Mouse (Mus musculus): ENCODE measurements around the gene 4930564D02Rik. TPM values are rescaled to one million over a fixed set of nuclear protein-coding genes. Genes with fewer than 3 reads are reported as not detected.

The 4930564D02Rik gene
- polyA plus RNA-seq, 1 experiment from 2014 or later: not detected

DNA sequence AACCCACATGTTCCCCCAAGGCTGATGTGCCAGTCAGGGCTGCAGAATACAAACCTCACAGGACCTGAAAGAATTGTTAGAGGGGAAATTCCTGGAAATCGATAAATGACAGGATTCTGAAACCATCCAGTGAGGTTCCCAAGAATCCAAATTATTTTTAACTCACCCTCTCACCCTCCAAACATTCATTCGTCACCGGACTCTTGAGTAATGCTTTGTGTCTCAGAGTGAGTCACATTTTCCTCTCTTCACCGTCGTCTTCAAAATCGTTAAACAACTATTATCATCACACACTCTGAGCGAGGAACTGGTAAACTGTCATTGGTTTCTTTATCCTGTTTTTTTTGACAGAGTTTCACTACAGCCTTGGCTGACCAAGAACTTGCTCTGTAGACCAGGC lies 6.7 kb upstream of the 4930564D02Rik start:
- no peaks in the 10 kb centered on the region for H3K9me3 ChIP-seq (ENCODE audit: control insufficient read depth, low read length)
- H3K4me1 ChIP-seq (ENCODE audit: control insufficient read depth in 2 of 2, insufficient read depth in 2 of 2, low read length in 2 of 2): peaks cover 9 to 23% of the 10 kb centered on the region in 2 experiments
- no peak overlapping the region for H3K27ac ChIP-seq (replicated peaks in 1 of 2; ENCODE audit: control insufficient read depth in 1 of 2, insufficient read depth in 1 of 2, low read depth in 2 of 2, low read length in 2 of 2)
- WGBS: 11% methylated on average over 7 of the region's 7 CpGs
- H3K4me3 ChIP-seq (ENCODE audit: control insufficient read depth in 1 of 2, insufficient read depth in 1 of 2, low read depth in 1 of 2, low read length in 2 of 2): no peak overlapping the region
- H3K27me3 ChIP-seq (ENCODE audit: control insufficient read depth, insufficient read depth, low read length): no peaks in the 10 kb centered on the region
- no peak overlapping the region for H3K9ac ChIP-seq (ENCODE audit: low read length)
- no peak overlapping the region for H3K4me2 ChIP-seq (ENCODE audit: low read length)
- no peaks in the 10 kb centered on the region for H3K36me3 ChIP-seq (ENCODE audit: control insufficient read depth, insufficient read depth, low read length)
- no peak for ATAC-seq (ENCODE audit: insufficient number of reproducible peaks, insufficient read depth, low FRiP score, low read depth)

DNA sequence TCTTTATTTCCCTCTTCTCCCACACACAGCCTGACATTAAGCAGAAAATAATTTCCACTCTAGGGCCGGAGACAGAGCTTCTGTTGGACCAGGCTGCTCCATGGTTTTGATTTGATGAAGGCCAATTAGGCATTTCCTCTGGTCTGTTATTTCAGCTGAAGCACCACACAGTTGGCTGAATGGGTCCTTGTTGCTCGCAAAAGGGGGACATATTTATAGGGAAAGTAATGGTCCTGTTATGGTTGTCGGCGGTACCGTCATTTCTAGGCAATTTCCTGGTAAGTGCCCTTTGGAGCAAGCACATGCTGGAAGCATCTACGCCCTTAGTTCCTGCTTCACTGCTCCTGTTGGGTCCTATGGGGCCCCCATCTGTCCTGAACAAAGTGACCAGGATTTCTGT lies 5.7 kb upstream of the 4930564D02Rik start:
- H3K9ac ChIP-seq (ENCODE audit: low read length): no peak overlapping the region
- H3K27ac ChIP-seq (replicated peaks in 1 of 2; ENCODE audit: control insufficient read depth in 1 of 2, insufficient read depth in 1 of 2, low read depth in 2 of 2, low read length in 2 of 2): no peak overlapping the region
- H3K4me3 ChIP-seq (ENCODE audit: control insufficient read depth in 1 of 2, insufficient read depth in 1 of 2, low read depth in 1 of 2, low read length in 2 of 2): no peak overlapping the region
- no peaks in the 10 kb centered on the region for H3K36me3 ChIP-seq (ENCODE audit: control insufficient read depth, insufficient read depth, low read length)
- 68% methylated on average over 6 of the region's 6 CpGs for WGBS
- H3K27me3 ChIP-seq (ENCODE audit: control insufficient read depth, insufficient read depth, low read length): no peaks in the 10 kb centered on the region
- H3K4me2 ChIP-seq (ENCODE audit: low read length): no peak overlapping the region
- ATAC-seq (ENCODE audit: insufficient number of reproducible peaks, insufficient read depth, low FRiP score, low read depth): no peak
- no peaks in the 10 kb centered on the region for H3K9me3 ChIP-seq (ENCODE audit: control insufficient read depth, low read length)
- peaks cover 2 to 12% of the 10 kb centered on the region in 2 experiments; a peak in 3 of 4 replicates for H3K4me1 ChIP-seq (ENCODE audit: control insufficient read depth in 2 of 2, insufficient read depth in 2 of 2, low read length in 2 of 2)

DNA sequence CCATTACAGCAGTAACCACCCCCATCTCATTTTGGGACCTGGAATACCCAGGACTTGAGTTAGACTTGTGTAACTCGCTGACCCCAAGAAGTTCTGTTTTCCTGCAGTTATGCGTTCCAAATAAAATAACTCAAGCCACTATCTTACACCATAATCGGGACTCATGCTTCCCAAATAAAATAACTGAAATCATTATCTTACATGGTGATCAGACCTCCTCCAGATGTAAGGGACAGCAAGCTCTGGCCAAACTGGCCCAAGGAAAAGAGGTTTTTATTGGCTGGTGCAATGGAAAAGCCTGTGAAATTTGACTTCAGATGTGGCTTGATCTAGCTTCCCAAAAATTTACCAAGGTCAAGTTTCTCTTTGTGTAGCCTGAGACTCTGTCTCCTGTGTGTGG lies 5.1 kb upstream of the 4930564D02Rik start:
- ATAC-seq (ENCODE audit: insufficient number of reproducible peaks, insufficient read depth, low FRiP score, low read depth): no peak

DNA sequence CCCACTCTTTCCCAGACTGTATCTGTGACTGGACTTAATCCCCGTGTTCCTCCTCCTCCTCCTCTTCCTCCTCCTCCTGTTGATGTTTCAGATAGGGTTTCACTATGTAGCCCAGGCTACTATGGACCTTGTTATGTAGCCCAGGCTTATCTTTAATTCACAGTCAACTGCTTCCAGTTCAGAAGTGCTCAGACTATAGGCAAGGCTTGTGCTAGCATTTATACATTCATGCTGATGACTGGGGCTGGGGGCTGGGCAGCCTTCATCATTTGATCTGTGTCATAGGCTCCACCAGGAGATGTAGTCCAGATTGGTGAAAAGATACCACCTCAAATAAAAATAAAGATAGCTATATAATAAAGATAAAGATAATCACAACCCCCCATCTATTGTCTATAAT lies 4.7 kb upstream of the 4930564D02Rik start:
- Histone ChIP-seq H3K4me1 (ENCODE audit: control insufficient read depth in 2 of 2, insufficient read depth in 2 of 2, low read length in 2 of 2) (peaks cover 2 to 12% of the 10 kb centered on the region in 2 experiments; a peak in 2 of 4 replicates), H3K4me2 (ENCODE audit: low read length) (no peak overlapping the region), H3K9ac (ENCODE audit: low read length) (no peak overlapping the region), H3K4me3 (ENCODE audit: control insufficient read depth in 1 of 2, insufficient read depth in 1 of 2, low read depth in 1 of 2, low read length in 2 of 2) (no peak overlapping the region), H3K9me3 (ENCODE audit: control insufficient read depth, low read length) (no peaks in the 10 kb centered on the region), H3K27ac (replicated peaks in 1 of 2; ENCODE audit: control insufficient read depth in 1 of 2, insufficient read depth in 1 of 2, low read depth in 2 of 2, low read length in 2 of 2) (no peak overlapping the region), H3K36me3 (ENCODE audit: control insufficient read depth, insufficient read depth, low read length) (no peaks in the 10 kb centered on the region), H3K27me3 (ENCODE audit: control insufficient read depth, insufficient read depth, low read length) (no peaks in the 10 kb centered on the region)
- ATAC-seq (ENCODE audit: insufficient number of reproducible peaks, insufficient read depth, low FRiP score, low read depth): no peak
- 62% methylated on average over 1 of the region's 1 CpGs for WGBS

More for the DNA sequence above, 5.1 kb upstream of the 4930564D02Rik start:
- no peak overlapping the region for H3K27ac ChIP-seq (replicated peaks in 1 of 2; ENCODE audit: control insufficient read depth in 1 of 2, insufficient read depth in 1 of 2, low read depth in 2 of 2, low read length in 2 of 2)
- H3K27me3 ChIP-seq (ENCODE audit: control insufficient read depth, insufficient read depth, low read length): no peaks in the 10 kb centered on the region
- peaks cover 2 to 12% of the 10 kb centered on the region in 2 experiments; a peak in 2 of 4 replicates for H3K4me1 ChIP-seq (ENCODE audit: control insufficient read depth in 2 of 2, insufficient read depth in 2 of 2, low read length in 2 of 2)
- H3K4me3 ChIP-seq (ENCODE audit: control insufficient read depth in 1 of 2, insufficient read depth in 1 of 2, low read depth in 1 of 2, low read length in 2 of 2): no peak overlapping the region
- H3K36me3 ChIP-seq (ENCODE audit: control insufficient read depth, insufficient read depth, low read length): no peaks in the 10 kb centered on the region
- no peak overlapping the region for H3K9ac ChIP-seq (ENCODE audit: low read length)
- 68% methylated on average over 3 of the region's 3 CpGs for WGBS
- H3K4me2 ChIP-seq (ENCODE audit: low read length): no peak overlapping the region
- no peaks in the 10 kb centered on the region for H3K9me3 ChIP-seq (ENCODE audit: control insufficient read depth, low read length)

DNA sequence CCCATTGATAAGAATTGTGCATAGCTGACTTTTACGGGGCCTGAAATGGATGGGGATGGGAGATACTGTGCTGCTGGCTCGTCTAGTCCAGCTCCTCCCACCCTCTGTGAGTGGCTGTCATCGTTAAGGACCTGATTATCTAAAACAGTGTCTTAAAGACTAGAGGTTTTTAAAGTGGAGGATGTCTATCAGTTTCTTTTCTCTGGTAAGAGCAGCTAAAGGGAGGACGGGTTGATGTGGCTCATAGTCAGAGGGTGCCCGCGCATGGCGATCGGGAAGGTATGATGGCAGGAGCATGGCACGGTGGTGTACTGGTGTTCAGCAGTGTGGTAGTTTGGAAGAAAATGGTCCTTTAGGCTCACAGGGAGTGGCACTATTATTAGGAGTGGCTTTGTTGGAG lies 4.0 kb upstream of the 4930564D02Rik start:
- Histone ChIP-seq H3K9ac (ENCODE audit: low read length) (no peak overlapping the region), H3K4me1 (ENCODE audit: control insufficient read depth in 2 of 2, insufficient read depth in 2 of 2, low read length in 2 of 2) (peaks cover 2 to 12% of the 10 kb centered on the region in 2 experiments; a peak in 2 of 4 replicates), H3K4me2 (ENCODE audit: low read length) (no peak overlapping the region), H3K36me3 (ENCODE audit: control insufficient read depth, insufficient read depth, low read length) (no peaks in the 10 kb centered on the region), H3K9me3 (ENCODE audit: control insufficient read depth, low read length) (no peaks in the 10 kb centered on the region), H3K27ac (replicated peaks in 1 of 2; ENCODE audit: control insufficient read depth in 1 of 2, insufficient read depth in 1 of 2, low read depth in 2 of 2, low read length in 2 of 2) (no peak overlapping the region), H3K27me3 (ENCODE audit: control insufficient read depth, insufficient read depth, low read length) (no peaks in the 10 kb centered on the region), H3K4me3 (ENCODE audit: control insufficient read depth in 1 of 2, insufficient read depth in 1 of 2, low read depth in 1 of 2, low read length in 2 of 2) (no peak overlapping the region)
- ATAC-seq (ENCODE audit: insufficient number of reproducible peaks, insufficient read depth, low FRiP score, low read depth): no peak
- 61% methylated on average over 9 of the region's 9 CpGs for WGBS

DNA sequence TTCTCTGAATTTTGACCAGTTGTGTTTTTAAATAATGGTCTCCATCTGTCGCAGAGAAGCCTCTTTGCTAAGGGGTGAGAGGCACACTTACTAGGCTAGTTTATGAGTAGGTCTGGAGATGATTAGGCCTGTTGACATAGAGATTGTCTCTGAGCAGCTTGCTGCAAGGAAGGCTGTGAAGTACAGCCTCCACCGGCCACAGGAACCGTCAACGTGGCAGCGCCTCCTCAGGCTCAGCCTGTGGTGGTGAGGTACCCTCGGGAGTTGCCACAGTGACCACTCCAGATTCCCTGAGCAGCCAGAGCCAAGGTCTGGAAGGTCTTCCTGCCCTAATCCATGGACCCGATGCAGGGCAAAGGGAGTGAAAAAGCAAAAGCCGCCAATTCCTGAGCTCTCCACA lies 3.9 kb downstream of the 4930564D02Rik start:
- Histone ChIP-seq H3K4me2 (ENCODE audit: low read length) (no peak overlapping the region), H3K27me3 (ENCODE audit: control insufficient read depth, insufficient read depth, low read length) (no peaks in the 10 kb centered on the region), H3K36me3 (ENCODE audit: control insufficient read depth, insufficient read depth, low read length) (no peaks in the 10 kb centered on the region), H3K9ac (ENCODE audit: low read length) (no peak overlapping the region), H3K9me3 (ENCODE audit: control insufficient read depth, low read length) (no peaks in the 10 kb centered on the region), H3K27ac (replicated peaks in 1 of 2; ENCODE audit: control insufficient read depth in 1 of 2, insufficient read depth in 1 of 2, low read depth in 2 of 2, low read length in 2 of 2) (no peak overlapping the region), H3K4me1 (ENCODE audit: control insufficient read depth in 2 of 2, insufficient read depth in 2 of 2, low read length in 2 of 2) (no peaks in the 10 kb centered on the region), H3K4me3 (ENCODE audit: control insufficient read depth in 1 of 2, insufficient read depth in 1 of 2, low read depth in 1 of 2, low read length in 2 of 2) (no peak overlapping the region)
- ATAC-seq (ENCODE audit: insufficient number of reproducible peaks, insufficient read depth, low FRiP score, low read depth): no peak
- 51% methylated on average over 8 of the region's 8 CpGs for WGBS

DNA sequence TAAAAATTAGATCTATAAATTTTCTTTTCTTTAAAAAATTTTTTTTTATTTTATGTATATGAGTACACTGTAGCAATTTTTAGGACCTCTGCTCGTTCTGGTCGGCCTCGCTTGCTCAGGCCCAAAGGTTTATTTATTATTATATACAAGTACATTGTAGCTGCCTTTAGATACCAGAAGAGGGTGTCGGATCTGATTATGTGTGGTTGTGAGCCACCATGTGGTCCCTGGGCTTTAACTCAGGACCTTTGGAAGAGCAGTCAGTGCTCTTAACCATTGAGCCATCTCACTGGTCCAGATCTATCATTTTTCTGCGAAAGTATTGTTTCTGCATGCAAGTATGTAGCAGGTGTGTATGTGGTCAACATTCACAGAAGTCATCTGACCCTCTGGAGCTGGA lies 4.6 kb downstream of the 4930564D02Rik start:
- H3K36me3 ChIP-seq (ENCODE audit: control insufficient read depth, insufficient read depth, low read length): no peaks in the 10 kb centered on the region
- 84% methylated on average over 5 of the region's 5 CpGs for WGBS
- no peaks in the 10 kb centered on the region for H3K27me3 ChIP-seq (ENCODE audit: control insufficient read depth, insufficient read depth, low read length)
- H3K27ac ChIP-seq (replicated peaks in 1 of 2; ENCODE audit: control insufficient read depth in 1 of 2, insufficient read depth in 1 of 2, low read depth in 2 of 2, low read length in 2 of 2): no peak overlapping the region
- H3K4me1 ChIP-seq (ENCODE audit: control insufficient read depth in 2 of 2, insufficient read depth in 2 of 2, low read length in 2 of 2): no peaks in the 10 kb centered on the region
- no peaks in the 10 kb centered on the region for H3K9me3 ChIP-seq (ENCODE audit: control insufficient read depth, low read length)
- H3K9ac ChIP-seq (ENCODE audit: low read length): no peak overlapping the region
- ATAC-seq (ENCODE audit: insufficient number of reproducible peaks, insufficient read depth, low FRiP score, low read depth): no peak
- no peak overlapping the region for H3K4me3 ChIP-seq (ENCODE audit: control insufficient read depth in 1 of 2, insufficient read depth in 1 of 2, low read depth in 1 of 2, low read length in 2 of 2)
- no peak overlapping the region for H3K4me2 ChIP-seq (ENCODE audit: low read length)

DNA sequence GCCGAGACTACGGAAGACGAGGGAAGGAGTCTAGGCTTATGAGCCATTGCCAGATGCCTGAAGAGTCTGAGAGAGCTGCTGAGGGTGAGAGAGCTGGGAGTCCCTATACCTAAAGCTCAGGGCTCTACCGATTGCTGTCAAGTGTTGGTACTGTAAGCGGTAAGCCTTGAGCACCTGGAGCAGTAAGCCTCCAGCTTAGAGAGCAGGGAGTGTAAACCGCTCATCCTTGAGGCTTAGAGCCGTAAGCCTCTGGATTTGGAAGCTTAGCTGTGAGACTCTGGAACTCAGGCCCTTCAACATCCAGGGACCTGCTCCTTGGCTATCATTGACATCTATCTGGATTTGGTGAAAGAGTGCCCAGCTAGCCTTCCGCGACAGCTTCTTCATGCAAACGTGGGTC lies 5.9 kb downstream of the 4930564D02Rik start:
- Histone ChIP-seq H3K9ac (ENCODE audit: low read length) (no peak overlapping the region), H3K4me3 (ENCODE audit: control insufficient read depth in 1 of 2, insufficient read depth in 1 of 2, low read depth in 1 of 2, low read length in 2 of 2) (no peak overlapping the region), H3K4me2 (ENCODE audit: low read length) (no peak overlapping the region), H3K27ac (replicated peaks in 1 of 2; ENCODE audit: control insufficient read depth in 1 of 2, insufficient read depth in 1 of 2, low read depth in 2 of 2, low read length in 2 of 2) (no peak overlapping the region), H3K9me3 (ENCODE audit: control insufficient read depth, low read length) (no peaks in the 10 kb centered on the region), H3K27me3 (ENCODE audit: control insufficient read depth, insufficient read depth, low read length) (no peaks in the 10 kb centered on the region), H3K4me1 (ENCODE audit: control insufficient read depth in 2 of 2, insufficient read depth in 2 of 2, low read length in 2 of 2) (no peaks in the 10 kb centered on the region), H3K36me3 (ENCODE audit: control insufficient read depth, insufficient read depth, low read length) (no peaks in the 10 kb centered on the region)
- WGBS: 86% methylated on average over 10 of the region's 10 CpGs
- ATAC-seq (ENCODE audit: insufficient number of reproducible peaks, insufficient read depth, low FRiP score, low read depth): no peak
